Mouse (Mus musculus): ENCODE measurements at regions not wholly inside any gene's neighbourhood (a gene's known extent, or its start where the extent isn't known, plus 50 kb on each side); places are given as distances from the start of the nearest gene placed in this dataset.

DNA sequence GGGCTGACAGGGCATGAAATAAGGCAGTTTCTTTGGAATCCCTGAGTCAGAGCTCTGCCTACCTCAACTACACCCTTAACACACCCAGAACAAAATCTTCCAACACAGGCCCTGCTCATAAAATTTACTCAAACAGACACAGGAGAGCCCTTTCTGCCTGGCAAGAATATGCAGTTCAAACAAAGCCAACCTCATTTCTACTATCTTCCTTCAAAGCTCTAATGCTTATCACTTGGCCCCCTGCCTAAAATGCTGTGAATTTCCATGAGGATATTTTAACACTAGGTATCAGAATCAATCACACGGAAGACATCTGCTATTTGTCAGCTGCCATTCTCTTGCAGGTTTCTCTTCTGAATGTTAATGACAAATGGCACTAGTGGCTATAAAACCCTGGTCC lies 314.3 kb upstream of the Klf6 start:
- Histone ChIP-seq H3K4me3 (ENCODE audit: control insufficient read depth in 1 of 2, insufficient read depth in 1 of 2, low read depth in 2 of 2, low read length in 2 of 2) (no peak overlapping the region), H3K4me1 (ENCODE audit: control insufficient read depth in 1 of 2, insufficient read depth in 2 of 2, low read length in 2 of 2) (no peaks in the 10 kb centered on the region), H3K79me2 (ENCODE audit: control insufficient read depth, insufficient read depth, low read length, poor library complexity) (no peaks in the 10 kb centered on the region), H3K27me3 (ENCODE audit: control insufficient read depth in 1 of 2, insufficient read depth in 2 of 2, low read length in 2 of 2) (no peaks in the 10 kb centered on the region), H3K9ac (ENCODE audit: control insufficient read depth, low read depth, low read length, poor library complexity, severe bottlenecking) (no peak overlapping the region), H3K9me3 (replicated peaks; ENCODE audit: insufficient read depth, low read length) (no peaks in the 10 kb centered on the region), H3K36me3 (ENCODE audit: control insufficient read depth in 1 of 2, insufficient read depth in 2 of 2, low read length in 2 of 2) (no peaks in the 10 kb centered on the region), H3K27ac (ENCODE audit: control insufficient read depth, low read depth, low read length) (no peak overlapping the region)
- TF ChIP-seq MAFK (IDR thresholded peaks at IDR 0.05; ENCODE audit: borderline replicate concordance, low read depth, low read length) (no peak), USF2 (IDR thresholded peaks at IDR 0.05; ENCODE audit: borderline replicate concordance in 1 of 2, insufficient read depth in 1 of 2, low read depth in 1 of 2, low read length in 2 of 2) (no peak), ZKSCAN1 (IDR thresholded peaks at IDR 0.05; ENCODE audit: low read depth, low read length) (no peak), TBP (IDR thresholded peaks at IDR 0.05; ENCODE audit: low read depth, low read length) (no peak), POLR2AphosphoS2 (IDR thresholded peaks at IDR 0.05; ENCODE audit: low read length) (no peak), GATA1 (IDR thresholded peaks at IDR 0.05; ENCODE audit: low read depth, low read length) (no peak), CTCF (IDR thresholded peaks at IDR 0.05 in 2 of 3, conservative IDR thresholded peaks at IDR 0.05 in 1 of 3; ENCODE audit: control insufficient read depth in 1 of 3, insufficient read depth in 1 of 3, low read depth in 2 of 3, low read length in 3 of 3, poor library complexity in 1 of 3, severe bottlenecking in 1 of 3) (no peak), ETS1 (IDR thresholded peaks at IDR 0.05; ENCODE audit: low read depth, low read length) (no peak), CHD1 (IDR thresholded peaks at IDR 0.05; ENCODE audit: low read depth, low read length) (no peak), MAX (IDR thresholded peaks at IDR 0.05; ENCODE audit: low read length) (no peak), MAZ (IDR thresholded peaks at IDR 0.05; ENCODE audit: low read depth, low read length) (no peak), USF1 (IDR thresholded peaks at IDR 0.05; ENCODE audit: low read depth, low read length) (no peak), RAD21 (IDR thresholded peaks at IDR 0.05; ENCODE audit: low read depth, low read length) (no peak), RCOR1 (IDR thresholded peaks at IDR 0.05; ENCODE audit: low read depth, low read length) (no peak), EP300 (IDR thresholded peaks at IDR 0.05; ENCODE audit: low read depth in 1 of 2, low read length in 2 of 2) (no peak), NRF1 (IDR thresholded peaks at IDR 0.05; ENCODE audit: insufficient read depth, low read depth, low read length, poor library complexity, severe bottlenecking) (no peak)
- DNase-seq (ENCODE audit: low read depth, low spot score), result no peak

DNA sequence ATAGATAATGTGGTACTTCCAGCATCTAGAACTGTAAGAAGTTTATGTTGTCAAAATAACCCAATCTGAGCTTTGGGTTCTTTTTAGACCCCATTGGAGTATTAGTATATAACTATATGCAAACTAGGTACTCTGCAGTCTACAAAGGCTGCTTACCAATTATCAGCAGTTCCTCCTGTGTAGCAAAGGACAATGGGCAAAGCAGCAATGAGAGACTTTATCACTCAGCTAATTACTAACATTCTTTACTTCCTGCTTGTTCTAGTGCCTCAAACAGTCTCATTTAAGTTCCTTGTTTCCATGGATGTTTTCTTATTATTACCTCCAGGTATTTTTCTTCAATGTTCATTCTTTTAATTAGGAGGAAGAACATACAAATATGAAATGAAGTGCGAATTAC lies 312.5 kb upstream of the Klf6 start:
- Histone ChIP-seq H3K36me3 (ENCODE audit: control insufficient read depth in 1 of 2, insufficient read depth in 2 of 2, low read length in 2 of 2) (no peaks in the 10 kb centered on the region), H3K27me3 (ENCODE audit: control insufficient read depth in 1 of 2, insufficient read depth in 2 of 2, low read length in 2 of 2) (no peaks in the 10 kb centered on the region), H3K79me2 (ENCODE audit: control insufficient read depth, insufficient read depth, low read length, poor library complexity) (no peaks in the 10 kb centered on the region), H3K9me3 (replicated peaks; ENCODE audit: insufficient read depth, low read length) (no peaks in the 10 kb centered on the region), H3K9ac (ENCODE audit: control insufficient read depth, low read depth, low read length, poor library complexity, severe bottlenecking) (no peak overlapping the region), H3K4me1 (ENCODE audit: control insufficient read depth in 1 of 2, insufficient read depth in 2 of 2, low read length in 2 of 2) (no peaks in the 10 kb centered on the region), H3K4me3 (ENCODE audit: control insufficient read depth in 1 of 2, insufficient read depth in 1 of 2, low read depth in 2 of 2, low read length in 2 of 2) (no peak overlapping the region), H3K27ac (ENCODE audit: control insufficient read depth, low read depth, low read length) (no peak overlapping the region)
- TF ChIP-seq RAD21 (IDR thresholded peaks at IDR 0.05; ENCODE audit: low read depth, low read length), result no peak
- TF ChIP-seq POLR2AphosphoS5 (IDR thresholded peaks at IDR 0.05; ENCODE audit: borderline replicate concordance, low read depth, low read length), result no peak
- no peak for TF ChIP-seq NRF1 (IDR thresholded peaks at IDR 0.05; ENCODE audit: insufficient read depth, low read depth, low read length, poor library complexity, severe bottlenecking)
- no peak for TF ChIP-seq TAL1 (IDR thresholded peaks at IDR 0.05; ENCODE audit: low read length)
- TF ChIP-seq USF1 (IDR thresholded peaks at IDR 0.05; ENCODE audit: low read depth, low read length), result no peak
- no peak for TF ChIP-seq ZNF384 (IDR thresholded peaks at IDR 0.05; ENCODE audit: low read depth, low read length)
- no peak for TF ChIP-seq EP300 (IDR thresholded peaks at IDR 0.05; ENCODE audit: low read depth in 1 of 2, low read length in 2 of 2)
- no peak for TF ChIP-seq MYC (IDR thresholded peaks at IDR 0.05; ENCODE audit: low read depth, low read length)
- TF ChIP-seq ETS1 (IDR thresholded peaks at IDR 0.05; ENCODE audit: low read depth, low read length), result no peak
- no peak for TF ChIP-seq CTCF (IDR thresholded peaks at IDR 0.05 in 2 of 3, conservative IDR thresholded peaks at IDR 0.05 in 1 of 3; ENCODE audit: control insufficient read depth in 1 of 3, insufficient read depth in 1 of 3, low read depth in 2 of 3, low read length in 3 of 3, poor library complexity in 1 of 3, severe bottlenecking in 1 of 3)
- TF ChIP-seq USF2 (IDR thresholded peaks at IDR 0.05; ENCODE audit: borderline replicate concordance in 1 of 2, insufficient read depth in 1 of 2, low read depth in 1 of 2, low read length in 2 of 2), result no peak
- TF ChIP-seq MYB (IDR thresholded peaks at IDR 0.05; ENCODE audit: low read depth, low read length), result no peak
- no peak for TF ChIP-seq MXI1 (IDR thresholded peaks at IDR 0.05; ENCODE audit: low read depth, low read length)
- no peak for TF ChIP-seq BHLHE40 (IDR thresholded peaks at IDR 0.05; ENCODE audit: borderline replicate concordance, low read depth, low read length)
- no peak for TF ChIP-seq ELF1 (IDR thresholded peaks at IDR 0.05; ENCODE audit: low read depth, low read length)
- TF ChIP-seq TCF12 (IDR thresholded peaks at IDR 0.05; ENCODE audit: low read depth, low read length), result no peak
- DNase-seq (ENCODE audit: low read depth, low spot score), result no peak

All from MEL (cell line).